Mouse (Mus musculus) heart, postnatal 0 days (tissue): ENCODE measurements around the gene Nup210.

Experiments used
- CTCF ChIP-seq: IDR thresholded peaks from 2 replicates; pipeline ENCODE4 v1.5.1; 2016; ENCODE audit warnings: antibody characterized with exemption, control low read depth, low read depth
- EP300 ChIP-seq: IDR thresholded peaks from 2 replicates; pipeline ENCODE4 v1.6.1; 2016; ENCODE audit warnings: antibody characterized with exemption, low read depth

DNA sequence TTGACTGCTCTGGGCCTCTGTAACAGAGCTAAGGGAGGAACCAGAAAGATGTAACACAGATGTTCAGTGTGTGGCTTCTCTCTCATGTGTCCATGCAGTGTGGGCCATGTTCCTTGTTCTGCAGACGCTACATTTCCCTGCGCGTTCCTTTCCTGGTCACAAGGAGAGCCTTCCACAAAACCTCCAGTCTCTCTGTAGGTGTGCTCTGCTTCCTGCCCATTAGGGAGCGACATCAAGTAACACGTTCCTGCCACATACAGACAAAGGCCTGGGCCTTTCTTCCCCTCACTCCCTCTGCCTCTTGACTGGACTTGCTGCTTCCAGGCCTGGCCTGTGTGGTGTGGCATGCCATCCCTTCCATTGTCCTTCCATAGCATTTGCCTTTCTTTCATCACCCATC is 88.4 kb downstream of the Nup210 start:
- TF ChIP-seq CTCF (no peak), EP300 (no peak)
